Mouse (Mus musculus) olfactory bulb, adult 2 months (tissue): ENCODE data around the gene Abhd4. TPM values are rescaled to one million over a fixed set of nuclear protein-coding genes. Genes with fewer than 3 reads are reported as not detected.

ENCODE experiments used
- H3K27ac ChIP-seq: fragments of 200-500 bp; 2 replicates; pipeline ENCODE4 v1.5.1; 2012; ENCODE audit warnings: low read depth, low read length; ENCODE audit not compliant: insufficient read depth
- H3K4me1 ChIP-seq: fragments of 200-500 bp; 2 replicates; pipeline ENCODE4 v1.6.1; 2012; ENCODE audit warnings: low read length; ENCODE audit not compliant: control insufficient read depth, insufficient read depth
- H3K4me3 ChIP-seq: fragments of 200-500 bp; 2 replicates; pipeline ENCODE4 v1.5.1; 2012; ENCODE audit warnings: mild to moderate bottlenecking, low read depth, low read length, moderate library complexity; ENCODE audit not compliant: insufficient read depth
- CTCF ChIP-seq: fragments of 200-500 bp; IDR thresholded peaks from 2 replicates; pipeline ENCODE4 v1.5.1; 2012; ENCODE audit warnings: low read depth, mild to moderate bottlenecking, low read length, moderate library complexity; ENCODE audit not compliant: insufficient read depth
- POLR2A ChIP-seq: fragments of 200-500 bp; IDR thresholded peaks from 2 replicates; pipeline ENCODE4 v1.6.1; 2012; ENCODE audit warnings: mild to moderate bottlenecking, low read depth, low read length, moderate library complexity; ENCODE audit not compliant: insufficient read depth
- WGBS: fragments of 180-500 bp; shearing (Covaris S2); methylation state at CpG from one replicate; pipeline ENCODE4 v1.1.7; 2018; 5-methylcytosine and 5-hydroxymethylcytosine counted together
- polyA plus RNA-seq: library from polyadenylated mRNA; stranded (reverse); fragments of >200 nt; gene quantifications from 2 replicates; pipeline ENCODE4 v1.2.4, GENCODE M21; 2012; ENCODE audit warnings: low replicate concordance; ENCODE audit not compliant: missing spikeins, insufficient read depth, insufficient read length

Abhd4 gene
- polyA plus RNA-seq, 1 experiment, result not detected

DNA sequence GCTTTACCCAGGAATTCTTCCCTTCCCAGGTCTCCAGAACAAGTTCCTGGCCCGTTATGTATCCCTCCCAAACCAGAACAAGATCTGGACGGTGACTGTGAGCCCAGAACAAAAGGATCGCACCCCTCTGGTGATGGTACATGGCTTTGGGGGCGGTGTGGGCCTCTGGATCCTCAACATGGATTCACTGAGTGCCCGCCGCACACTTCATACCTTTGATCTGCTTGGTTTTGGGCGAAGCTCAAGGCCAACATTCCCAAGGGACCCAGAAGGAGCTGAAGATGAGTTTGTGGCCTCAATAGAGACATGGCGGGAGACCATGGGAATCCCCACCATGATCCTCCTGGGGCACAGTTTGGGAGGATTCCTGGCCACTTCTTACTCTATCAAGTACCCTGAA, 8.6 kb downstream of the Abhd4 start:
- WGBS, result 98% methylated on average over 8 of the region's 8 CpGs
- Histone ChIP-seq H3K4me3 (no peak overlapping the region), H3K27ac (no peak overlapping the region), H3K4me1 (peaks cover 3% of the 10 kb centered on the region)
- TF ChIP-seq POLR2A (no peak), CTCF (no peak)

GRCm38 (mm10) chr14:54263099-54263498, 9.1 kb downstream of the Abhd4 start:
- H3K4me1 ChIP-seq, result peaks cover 3% of the 10 kb centered on the region
- WGBS, result 90% methylated on average over 6 of the region's 6 CpGs
- TF ChIP-seq POLR2A, result no peak
- TF ChIP-seq CTCF, result no peak
- no peak overlapping the region for H3K4me3 ChIP-seq
- no peak overlapping the region for H3K27ac ChIP-seq

- 98% methylated on average over 7 of the region's 7 CpGs for WGBS
- Histone ChIP-seq H3K4me1 (peaks cover 3% of the 10 kb centered on the region; the same call in 1 of the 2 replicates), H3K27ac (no peak overlapping the region), H3K4me3 (no peak overlapping the region)
- TF ChIP-seq POLR2A (no peak), CTCF (no peak)
Observed at GRCm38 (mm10) chr14:54264231-54264630, 10.2 kb downstream of the Abhd4 start.

- Histone ChIP-seq H3K4me1 (peaks cover 3% of the 10 kb centered on the region; the same call in 1 of the 2 replicates), H3K27ac (no peak overlapping the region), H3K4me3 (no peak overlapping the region)
- WGBS, result 63% methylated on average over 10 of the region's 10 CpGs
- TF ChIP-seq CTCF, result no peak
- no peak for TF ChIP-seq POLR2A
Observed at GRCm38 (mm10) chr14:54265093-54265492, 11.1 kb downstream of the Abhd4 start.

- no peak overlapping the region for H3K27ac ChIP-seq
- 86% methylated on average over 6 of the region's 6 CpGs for WGBS
- no peaks in the 10 kb centered on the region for H3K4me1 ChIP-seq
- no peak overlapping the region for H3K4me3 ChIP-seq
- TF ChIP-seq POLR2A, result no peak
- TF ChIP-seq CTCF, result no peak
Observed at GRCm38 (mm10) chr14:54265951-54266350, 12.0 kb downstream of the Abhd4 start.

GRCm38 (mm10) chr14:54267966-54268365, 14.0 kb downstream of the Abhd4 start:
- Histone ChIP-seq H3K27ac (no peak overlapping the region), H3K4me1 (no peaks in the 10 kb centered on the region), H3K4me3 (no peak overlapping the region)
- WGBS, result 93% methylated on average over 10 of the region's 10 CpGs
- TF ChIP-seq CTCF (no peak), POLR2A (no peak)

GRCm38 (mm10) chr14:54269566-54269965, 15.6 kb downstream of the Abhd4 start:
- Histone ChIP-seq H3K4me1 (no peaks in the 10 kb centered on the region), H3K4me3 (no peak overlapping the region), H3K27ac (no peak overlapping the region)
- TF ChIP-seq CTCF (no peak), POLR2A (no peak)
- WGBS, result 93% methylated on average over 3 of the region's 3 CpGs

DNA sequence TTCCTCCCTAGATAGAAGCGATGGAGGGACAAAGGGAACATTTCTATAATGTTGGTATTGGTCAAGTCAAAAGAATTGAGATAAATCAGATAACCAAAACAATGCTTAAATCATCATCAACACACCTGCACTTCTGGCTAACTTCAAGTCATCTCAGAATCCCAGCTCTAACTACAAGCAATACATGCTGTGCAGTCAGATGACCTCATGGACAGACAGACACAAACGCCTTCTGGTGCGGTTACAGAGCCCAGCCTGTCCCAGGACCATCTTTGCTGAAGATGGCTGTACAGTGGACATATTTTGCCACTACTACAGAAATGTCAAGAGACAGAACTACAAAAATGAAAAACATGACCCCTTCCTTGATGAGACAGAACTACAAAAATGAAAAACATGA, 16.4 kb downstream of the Abhd4 start:
- no peak overlapping the region for H3K4me3 ChIP-seq
- WGBS, result 96% methylated on average over 3 of the region's 3 CpGs
- no peak overlapping the region for H3K27ac ChIP-seq
- TF ChIP-seq CTCF (no peak), POLR2A (no peak)
- no peaks in the 10 kb centered on the region for H3K4me1 ChIP-seq

GRCm38 (mm10) chr14:54271976-54272606, 18.1 kb downstream of the Abhd4 start:
- Histone ChIP-seq H3K4me1 (no peaks in the 10 kb centered on the region), H3K4me3 (no peak overlapping the region), H3K27ac (no peak overlapping the region)
- WGBS, result 69% methylated on average over 3 of the region's 3 CpGs
- TF ChIP-seq CTCF, result no peak

GRCm38 (mm10) chr14:54272696-54273095, 18.7 kb downstream of the Abhd4 start:
- no peak for TF ChIP-seq CTCF
- no peak for TF ChIP-seq POLR2A
- H3K27ac ChIP-seq, result no peak overlapping the region
- H3K4me1 ChIP-seq, result no peaks in the 10 kb centered on the region
- no peak overlapping the region for H3K4me3 ChIP-seq
- WGBS, result 92% methylated on average over 3 of the region's 3 CpGs
